Mouse (Mus musculus): ENCODE data around the gene Lrriq1. TPM values are rescaled to one million over a fixed set of nuclear protein-coding genes. Genes with fewer than 3 reads are reported as not detected.

The Lrriq1 gene
- not detected for total RNA-seq (2023)

GRCm38 (mm10) chr10:103235707-103236459 lies at the start of gene Lrriq1:
TSS of gene Lrriq1 (minus strand) at chr10:103236322.

GRCm38 (mm10) chr10:103029730-103030490 lies 206.2 kb downstream of the Lrriq1 start, which contains the start of gene Alx1:
TSS of gene Alx1 (minus strand) at chr10:103030215.

Other genes with a start within 250 kb of the Lrriq1 start
- gene Alx1, start 206.1 kb downstream of the Lrriq1 start, total RNA-seq (2023) = not detected
- gene Slc6a15, start 131.5 kb upstream of the Lrriq1 start, total RNA-seq (2023) = not detected

Measured in neutrophil, adult 83 days (primary cell).